ENCODE assay signal across 8 mouse cellular contexts in the genomic region with DNA sequence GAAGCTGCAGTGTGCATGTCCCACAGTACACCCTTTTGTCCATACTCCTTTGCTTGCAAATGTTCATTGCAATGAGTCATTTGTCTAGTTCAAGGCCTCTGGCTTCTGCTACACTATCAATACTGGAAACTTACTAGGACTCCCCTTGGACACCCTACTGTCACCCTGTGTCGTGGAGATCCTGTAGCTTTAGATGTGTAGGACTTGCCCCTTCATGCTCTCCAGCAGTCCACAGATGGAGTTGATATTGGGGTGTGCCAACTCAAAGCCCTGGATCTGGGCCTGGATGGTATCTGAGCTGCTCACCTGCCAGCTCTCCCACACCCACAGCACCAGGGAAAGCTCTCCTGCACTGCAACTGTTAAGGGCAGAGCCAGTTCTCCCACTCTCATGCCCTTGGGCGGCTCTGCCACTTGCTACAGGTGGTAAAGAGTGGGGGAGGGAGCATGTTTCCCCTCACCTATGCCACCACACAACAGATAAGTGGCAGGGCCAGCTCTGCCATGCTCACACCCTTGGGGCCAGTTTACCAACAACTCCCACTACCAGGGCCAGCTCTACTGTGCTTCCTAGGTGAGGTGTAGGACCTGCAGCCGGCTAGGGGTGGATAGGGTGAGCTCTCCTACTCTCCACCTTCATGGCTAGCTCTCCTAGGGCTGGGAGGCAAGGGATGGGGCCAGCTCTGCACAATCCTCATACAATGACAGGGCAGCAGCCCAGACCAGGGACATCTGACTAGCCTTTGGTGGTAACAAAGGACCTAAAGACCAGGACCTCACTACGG. TPM values are rescaled to one million over a fixed set of nuclear protein-coding genes. Genes with fewer than 3 reads are reported as not detected.
DNase-seq lines count a peak whose midpoint lies in the region; ATAC-seq lines count a peak whose summit lies in the region.

No protein-coding gene starts in this region.

- H3K4me1 ChIP-seq in lung, embryonic 15.5 days = no peaks in the 10 kb centered on the region
- H3K4me1 ChIP-seq in forebrain, embryonic 10.5 days = peaks cover 13% of the 10 kb centered on the region; the same call in 1 of the 2 replicates
- H3K4me1 ChIP-seq in limb, embryonic 12.5 days (replicated peaks) = peaks cover 12% of the 10 kb centered on the region
- H3K4me1 ChIP-seq in neural tube, embryonic 14.5 days (ENCODE audit: control insufficient read depth, insufficient read depth, low read length) = no peaks in the 10 kb centered on the region

- H3K36me3 ChIP-seq in lung, embryonic 15.5 days = peaks cover 38% of the 10 kb centered on the region
- peaks cover 41% of the 10 kb centered on the region for H3K36me3 ChIP-seq in forebrain, embryonic 10.5 days (replicated peaks)
- H3K36me3 ChIP-seq in limb, embryonic 12.5 days = peaks cover 39% of the 10 kb centered on the region
- H3K36me3 ChIP-seq in neural tube, embryonic 14.5 days (ENCODE audit: control insufficient read depth, insufficient read depth, low read length) = peaks cover 24% of the 10 kb centered on the region

- no peak overlapping the region for H3K4me3 ChIP-seq in lung, embryonic 15.5 days
- H3K4me3 ChIP-seq in forebrain, embryonic 10.5 days = no peak overlapping the region
- H3K4me3 ChIP-seq in limb, embryonic 12.5 days (replicated peaks) = no peak overlapping the region
- no peak overlapping the region for H3K4me3 ChIP-seq in neural tube, embryonic 14.5 days (ENCODE audit: low read depth, low read length)

- no peak overlapping the region for H3K4me2 ChIP-seq in lung, embryonic 15.5 days
- H3K4me2 ChIP-seq in limb, embryonic 12.5 days = no peak overlapping the region
- no peak overlapping the region for H3K4me2 ChIP-seq in neural tube, embryonic 14.5 days (ENCODE audit: low read depth, low read length)

- no peak overlapping the region for H3K9ac ChIP-seq in lung, embryonic 15.5 days
- H3K9ac ChIP-seq in limb, embryonic 12.5 days (replicated peaks) = no peak overlapping the region
- no peak overlapping the region for H3K9ac ChIP-seq in neural tube, embryonic 14.5 days (replicated peaks; ENCODE audit: low read depth, low read length)

- no peak for DNase-seq in lung, postnatal 14 days
- DNase-seq in forebrain, embryonic 10.5 days (ENCODE audit: extremely low spot score, low spot score) = peak; percentile 34
- no peak for DNase-seq in left cerebral cortex, adult 8-10 months (ENCODE audit: low spot score in 2 of 2)
- DNase-seq in adrenal gland, postnatal 36 days = no peak
- no peak for DNase-seq in right cerebral cortex, postnatal 14 days

- H3K9me3 ChIP-seq in lung, embryonic 15.5 days = no peaks in the 10 kb centered on the region
- no peaks in the 10 kb centered on the region for H3K9me3 ChIP-seq in forebrain, embryonic 10.5 days
- no peaks in the 10 kb centered on the region for H3K9me3 ChIP-seq in limb, embryonic 12.5 days
- no peaks in the 10 kb centered on the region for H3K9me3 ChIP-seq in neural tube, embryonic 14.5 days (ENCODE audit: control insufficient read depth, low read length)

- no peak overlapping the region for H3K27ac ChIP-seq in lung, embryonic 15.5 days
- no peak overlapping the region for H3K27ac ChIP-seq in forebrain, embryonic 10.5 days
- peak overlapping the region; percentile 50; the same call in 1 of the 2 replicates for H3K27ac ChIP-seq in limb, embryonic 12.5 days
- no peak overlapping the region for H3K27ac ChIP-seq in neural tube, embryonic 14.5 days (ENCODE audit: low read depth, low read length)

- H3K27me3 ChIP-seq in lung, embryonic 15.5 days = no peaks in the 10 kb centered on the region
- H3K27me3 ChIP-seq in forebrain, embryonic 10.5 days (ENCODE audit: poor library complexity, severe bottlenecking) = no peaks in the 10 kb centered on the region
- H3K27me3 ChIP-seq in limb, embryonic 12.5 days = no peaks in the 10 kb centered on the region
- no peaks in the 10 kb centered on the region for H3K27me3 ChIP-seq in neural tube, embryonic 14.5 days (ENCODE audit: control insufficient read depth, insufficient read depth, low read length)

- ATAC-seq in lung, embryonic 15.5 days (ENCODE audit: borderline replicate concordance, extremely low read depth, low FRiP score, low TSS enrichment) = peak; percentile 33; the same call in 1 of the 2 replicates
- ATAC-seq in limb, embryonic 12.5 days (ENCODE audit: insufficient number of reproducible peaks, insufficient read depth, low FRiP score, low TSS enrichment, low read depth) = peak; percentile 32; the same call in 1 of the 2 replicates
- ATAC-seq in neural tube, embryonic 14.5 days (ENCODE audit: low read depth) = peak; percentile 47

- WGBS in lung, embryonic 15.5 days = 23% methylated on average over 4 of the region's 4 CpGs
- 47% methylated on average over 4 of the region's 4 CpGs for WGBS in forebrain, embryonic 10.5 days
- 50% methylated on average over 4 of the region's 4 CpGs for WGBS in limb, embryonic 12.5 days
- WGBS in neural tube, embryonic 14.5 days = 46% methylated on average over 4 of the region's 4 CpGs

RNA-seq across cellular contexts. Expression of a gene that starts 13.1 kb away (rescaled TPM):
- 769 and 810 TPM in 2 replicates for polyA plus RNA-seq in lung, embryonic 15.5 days (2015; fragmentation: Nextera tagmentation; extraction: Ambion mirVana)
- polyA plus RNA-seq in forebrain, embryonic 10.5 days (2016; fragmentation: Nextera tagmentation; extraction: Ambion mirVana) = 655 and 667 TPM in 2 replicates
- 724 and 793 TPM in 2 replicates for polyA plus RNA-seq in limb, embryonic 12.5 days (2016; fragmentation: Nextera tagmentation; extraction: Ambion mirVana)
- polyA plus RNA-seq in neural tube, embryonic 14.5 days (2014; fragmentation: Nextera tagmentation; extraction: Ambion mirVana) = 414 and 418 TPM in 2 replicates
- 100 to 1,000 TPM; 389 to 421 (median 396) TPM for total RNA-seq in left cerebral cortex, adult 8-10 months (2022)
- total RNA-seq in adrenal gland, postnatal 36 days (2021) = 100 to 1,000 TPM; 826 to 831 TPM

RNA-seq across cellular contexts. Expression of a gene that starts 26.6 kb away (rescaled TPM):
- polyA plus RNA-seq in lung, embryonic 15.5 days (2015; fragmentation: Nextera tagmentation; extraction: Ambion mirVana) = 500 and 550 TPM in 2 replicates
- 495 and 509 TPM in 2 replicates for polyA plus RNA-seq in forebrain, embryonic 10.5 days (2016; fragmentation: Nextera tagmentation; extraction: Ambion mirVana)
- polyA plus RNA-seq in limb, embryonic 12.5 days (2016; fragmentation: Nextera tagmentation; extraction: Ambion mirVana) = 420 and 476 TPM in 2 replicates
- 316 and 357 TPM in 2 replicates for polyA plus RNA-seq in neural tube, embryonic 14.5 days (2014; fragmentation: Nextera tagmentation; extraction: Ambion mirVana)
- 100 to 1,000 TPM; 242 to 291 (median 261) TPM for total RNA-seq in left cerebral cortex, adult 8-10 months (2022)
- 100 to 1,000 TPM; 179 to 182 TPM for total RNA-seq in adrenal gland, postnatal 36 days (2021)
